Mouse (Mus musculus) thymus, postnatal 4 days (tissue): ENCODE results near the gene Ogfod1.

ENCODE experiments used
- DNase-seq: peaks from one replicate; pipeline ENCODE4 v3.0.0; 2021

The Ogfod1 gene

DNA sequence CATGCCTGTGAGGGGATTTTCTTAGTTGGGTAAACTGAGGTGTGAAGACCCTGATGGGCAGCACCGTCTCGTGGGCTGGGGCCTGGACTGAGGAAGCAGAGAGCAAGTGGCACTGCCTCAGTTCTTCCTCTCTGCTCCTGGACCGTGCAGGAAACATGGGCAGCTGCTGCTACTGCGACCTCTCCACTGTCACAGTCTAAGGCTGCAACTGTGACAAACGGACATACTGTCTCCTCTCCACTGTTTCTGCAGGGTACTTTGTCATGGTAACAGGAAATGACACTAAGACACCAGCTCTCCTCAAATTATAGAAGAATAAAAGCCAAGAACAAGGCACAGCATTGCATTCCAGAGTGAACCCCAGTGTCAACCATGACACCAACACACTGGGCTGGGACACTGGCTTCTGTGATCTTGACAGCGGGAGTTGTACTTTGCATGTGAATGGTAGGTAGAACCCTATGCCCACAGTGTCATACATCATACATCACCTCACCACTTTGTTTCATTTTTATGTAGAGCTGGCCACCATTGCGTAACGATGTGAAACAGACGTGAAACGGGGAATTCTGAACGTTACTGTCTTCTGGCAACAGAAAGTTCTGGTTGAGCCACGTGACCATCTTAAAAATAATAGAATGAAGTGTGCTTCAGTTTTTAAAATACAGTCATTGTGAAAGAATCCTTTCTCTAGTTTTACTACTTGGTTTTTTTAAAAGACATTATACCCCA, 39.6 kb downstream of the Ogfod1 start:
- DNase-seq = no peak

DNA sequence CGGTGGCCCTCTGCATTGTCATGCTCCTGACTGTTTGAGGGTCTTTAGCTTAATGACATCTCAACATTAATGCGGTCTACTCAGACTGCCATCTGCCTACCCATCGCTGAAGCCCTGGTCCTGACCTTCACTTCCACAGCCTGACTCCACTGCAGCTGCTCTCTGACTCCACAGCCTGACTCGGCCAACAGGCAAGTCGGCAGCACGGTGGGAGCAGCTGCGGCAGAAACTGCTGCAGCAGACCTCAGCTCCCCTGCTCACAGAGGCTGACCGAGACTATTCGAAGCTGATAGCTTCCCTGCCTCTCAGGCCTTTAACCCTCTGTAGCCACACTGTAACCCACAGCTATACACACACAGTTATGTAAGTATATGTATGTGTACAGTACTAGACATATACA, 51.0 kb downstream of the Ogfod1 start:
- no peak for DNase-seq

DNA sequence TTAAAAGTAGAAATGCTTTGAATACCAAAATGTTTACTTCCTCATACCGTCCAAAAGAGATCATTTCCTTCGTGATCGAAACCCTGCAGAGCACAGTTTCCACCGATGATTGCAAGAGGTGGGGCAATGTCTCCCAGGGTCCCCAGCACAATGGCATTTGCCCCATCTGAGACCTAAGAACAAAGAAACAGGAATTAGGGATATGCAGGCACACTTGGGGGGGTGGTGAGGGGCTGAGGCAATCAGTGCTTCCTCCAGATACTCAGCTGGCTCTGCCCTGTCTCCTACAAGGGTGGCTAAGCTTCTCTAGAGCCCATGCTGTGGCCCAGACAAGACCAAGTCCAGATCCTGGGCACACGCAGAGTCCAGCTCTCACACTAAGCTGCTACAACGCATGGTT, 52.7 kb downstream of the Ogfod1 start:
- DNase-seq = no peak

DNA sequence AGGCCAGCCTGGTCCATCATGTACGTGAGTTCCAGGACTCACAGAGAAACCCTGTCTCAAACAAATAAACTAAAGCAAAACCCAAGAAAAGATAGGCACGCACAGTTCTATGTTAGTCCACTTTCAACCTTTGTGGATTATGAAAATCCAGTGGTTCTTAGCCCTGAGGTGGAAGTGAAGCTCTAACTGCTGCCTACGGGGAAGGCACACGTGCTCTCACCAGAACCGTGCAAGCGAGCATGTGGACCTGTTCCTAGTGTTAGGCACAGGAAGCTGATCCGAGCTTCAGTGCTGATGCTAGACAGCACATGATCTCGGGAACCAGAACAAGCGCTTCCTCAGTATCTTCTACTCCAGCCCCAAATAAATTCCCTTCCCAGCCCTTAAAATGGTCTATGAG, 55.9 kb downstream of the Ogfod1 start:
- DNase-seq = no peak

DNA sequence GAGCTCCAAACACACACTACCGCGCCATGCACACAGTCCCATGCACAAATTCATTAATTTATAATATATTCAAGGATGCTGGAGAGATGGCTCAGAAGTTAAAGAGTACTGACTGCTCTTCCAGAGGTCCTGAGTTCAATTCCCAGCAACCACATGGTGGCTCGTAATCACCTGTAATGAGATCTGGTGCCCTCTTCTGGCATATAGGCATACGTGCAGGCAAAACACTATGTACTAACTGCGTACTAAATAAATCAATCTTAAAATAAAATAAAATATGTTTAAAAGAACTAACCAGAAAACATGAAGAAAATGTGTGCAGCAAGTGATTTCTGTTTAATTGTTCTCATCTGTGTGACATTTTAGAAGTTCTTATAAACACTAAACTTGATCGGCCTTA, 57.3 kb downstream of the Ogfod1 start:
- no peak for DNase-seq

DNA sequence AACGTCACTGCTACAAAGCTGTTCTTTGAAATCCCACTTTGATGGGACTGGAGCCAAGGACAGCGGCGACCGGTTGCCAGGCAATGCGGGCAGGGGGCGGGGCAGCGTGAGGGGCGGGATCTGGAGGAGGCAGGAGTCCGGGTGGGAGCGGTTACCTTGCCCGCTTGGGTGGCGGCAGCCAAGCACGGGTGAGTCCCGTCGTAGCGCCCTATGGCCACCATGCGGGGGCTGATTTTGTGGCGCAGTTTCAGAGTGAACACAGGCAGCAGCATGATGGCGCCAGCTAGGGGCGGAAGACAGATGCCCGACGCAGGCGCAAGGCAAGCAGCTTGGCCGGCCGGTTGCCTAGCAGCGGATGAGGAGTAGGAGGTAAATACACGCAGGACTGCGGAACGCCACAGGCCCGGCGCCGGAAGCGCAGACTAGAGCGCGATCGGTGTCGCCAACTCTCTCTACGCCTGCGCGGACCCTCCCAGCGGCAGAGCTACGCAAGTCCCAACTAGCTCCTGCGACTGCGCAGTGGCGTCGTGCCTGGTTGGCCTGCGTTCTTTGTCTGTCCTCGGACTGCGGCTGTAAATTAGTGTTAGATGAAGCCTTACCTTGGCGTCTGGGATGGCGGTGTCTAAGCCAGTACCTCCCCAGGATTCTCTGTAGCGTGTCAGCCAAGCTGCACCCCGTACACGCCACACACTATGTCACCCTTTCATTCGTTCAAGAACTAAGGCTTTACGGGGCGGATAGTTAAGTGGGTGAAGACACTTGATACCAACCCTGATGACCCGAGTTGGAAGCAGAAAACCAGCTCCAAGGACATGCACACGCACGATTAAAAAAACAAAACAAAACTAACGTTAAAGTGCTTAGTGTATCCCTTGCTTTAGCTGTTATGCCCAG, 61.3 kb downstream of the Ogfod1 start, which contains the start of gene Bbs2:
Gene Bbs2 (minus strand): TSS at position 848 of the 894 bp plus-strand sequence.
- peak; percentile 99 for DNase-seq

DNA sequence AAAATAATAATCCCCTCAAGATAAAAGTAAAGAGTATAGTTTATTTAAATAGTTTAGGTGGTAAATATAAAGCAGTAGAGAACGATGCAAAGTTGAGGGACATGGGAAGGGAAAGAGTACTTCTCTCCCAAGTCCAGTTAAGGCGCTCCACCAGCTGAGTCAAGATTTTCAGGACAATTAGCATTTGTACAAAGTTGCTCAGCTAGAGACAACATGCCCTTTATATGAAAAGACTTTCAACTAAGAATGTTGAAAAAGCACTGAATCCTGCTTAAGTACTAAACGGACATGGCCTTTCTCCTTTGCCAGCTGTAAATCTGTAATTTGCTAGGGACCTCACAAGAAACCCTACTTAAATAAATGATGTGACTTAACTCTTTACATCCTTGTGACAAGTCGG, 62.0 kb downstream of the Ogfod1 start:
- no peak for DNase-seq

DNA sequence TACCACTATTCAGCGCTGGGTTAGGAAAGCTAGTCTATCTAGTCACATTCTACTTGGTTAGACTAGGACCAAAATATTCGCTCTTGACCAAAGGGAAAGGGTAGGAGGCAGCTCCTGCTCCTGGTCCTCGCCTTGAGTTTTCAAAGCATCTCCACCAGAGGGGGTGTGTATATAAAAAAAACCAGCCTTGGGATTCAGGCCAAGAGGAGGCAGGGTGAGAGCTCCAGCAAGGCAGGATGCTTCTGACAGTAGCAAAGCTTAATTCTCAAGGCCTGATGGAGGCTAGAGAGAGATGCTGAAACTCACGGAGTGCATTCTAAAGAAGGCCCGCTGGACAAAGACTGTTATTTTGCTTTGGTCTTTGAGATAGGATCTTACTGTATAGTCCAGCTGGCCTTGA, 67.1 kb downstream of the Ogfod1 start:
- no peak for DNase-seq

DNA sequence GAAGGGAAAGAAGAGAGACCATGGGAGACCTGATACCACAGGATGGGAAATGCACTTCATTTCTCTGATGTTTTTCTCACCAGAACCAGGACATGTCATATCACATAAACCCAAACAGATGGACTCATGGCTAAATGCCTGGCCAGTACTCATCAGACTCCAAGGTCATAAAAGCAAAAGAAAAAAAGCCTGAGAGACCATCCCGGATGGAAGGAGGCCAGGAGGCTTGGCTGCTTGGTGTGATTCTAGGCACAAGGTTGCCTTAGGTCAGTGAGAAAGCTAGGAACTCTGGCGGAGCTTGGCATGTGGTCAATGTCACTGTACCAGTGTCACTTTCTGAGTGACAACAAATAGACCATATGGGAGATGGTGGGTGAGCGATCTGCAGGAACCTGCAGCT, 70.9 kb downstream of the Ogfod1 start:
- DNase-seq = no peak

DNA sequence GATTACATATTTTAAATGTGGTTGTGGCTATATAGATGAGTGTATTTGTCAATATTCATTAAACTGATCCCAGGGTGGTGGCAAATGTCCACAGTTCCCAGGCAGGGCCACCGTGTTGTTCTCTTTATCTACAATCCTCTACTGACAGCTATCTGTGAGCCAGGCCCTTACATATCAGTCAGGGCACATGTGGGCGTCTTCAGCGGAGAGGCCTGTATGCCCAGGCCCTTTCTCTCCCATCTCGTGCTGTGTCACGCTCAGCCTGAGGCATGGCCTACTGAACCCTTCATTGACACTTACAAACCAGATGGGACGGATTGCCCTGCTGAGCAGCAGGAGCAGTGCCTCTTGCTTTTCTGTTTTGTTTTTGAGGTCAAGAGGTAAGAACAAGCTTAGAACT, 72.4 kb downstream of the Ogfod1 start:
- DNase-seq = no peak

DNA sequence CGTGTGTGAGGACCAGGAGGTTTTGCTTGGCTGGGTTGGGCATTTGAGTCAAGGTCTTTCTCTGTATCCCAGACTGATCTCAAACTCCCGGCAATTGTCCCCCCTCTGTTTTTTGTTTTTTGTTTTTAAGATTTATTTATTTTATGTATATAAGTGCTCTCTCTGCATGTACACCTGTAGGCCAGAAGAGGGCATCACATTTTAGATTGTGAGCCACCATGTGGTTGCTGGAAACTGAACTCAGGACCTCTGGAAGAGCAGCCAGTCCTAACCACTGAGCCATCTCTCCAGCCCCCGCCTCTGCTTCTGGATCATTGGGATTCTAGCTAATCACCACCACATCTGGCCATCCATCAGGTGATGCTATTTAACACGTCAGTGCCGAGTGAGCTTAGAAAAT, 72.8 kb downstream of the Ogfod1 start:
- DNase-seq = no peak

DNA sequence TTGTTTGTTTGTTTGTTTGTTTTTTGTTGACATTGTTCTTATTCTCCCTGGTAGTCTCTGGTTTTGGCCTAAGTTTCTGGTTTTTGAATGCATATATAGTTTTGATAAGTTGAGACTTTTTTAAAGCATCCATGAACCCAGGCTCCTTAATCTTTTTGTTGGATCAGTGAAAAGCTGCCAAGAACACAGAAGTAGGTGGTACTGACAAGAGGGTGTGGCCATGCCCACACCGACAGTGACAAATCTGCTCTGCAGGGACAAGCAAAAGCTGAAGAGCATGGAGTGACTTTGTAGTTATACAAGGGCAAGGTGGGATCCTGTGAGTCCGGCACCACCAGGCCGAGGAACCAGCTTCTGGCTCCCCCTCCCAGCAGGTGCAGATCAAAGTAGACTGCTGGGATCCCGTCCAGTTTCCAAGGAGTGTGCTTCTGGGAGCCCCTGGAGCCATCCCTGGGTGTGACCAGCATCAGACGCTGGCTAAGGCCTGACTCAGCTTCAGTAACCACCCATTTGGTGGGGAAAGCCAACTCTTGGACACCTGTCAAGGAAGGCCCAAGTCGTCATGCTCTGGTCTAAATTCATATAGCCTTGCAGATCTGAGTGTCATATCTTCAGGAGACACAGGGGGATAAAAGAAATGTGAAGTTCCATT, 73.7 kb downstream of the Ogfod1 start:
- no peak for DNase-seq

DNA sequence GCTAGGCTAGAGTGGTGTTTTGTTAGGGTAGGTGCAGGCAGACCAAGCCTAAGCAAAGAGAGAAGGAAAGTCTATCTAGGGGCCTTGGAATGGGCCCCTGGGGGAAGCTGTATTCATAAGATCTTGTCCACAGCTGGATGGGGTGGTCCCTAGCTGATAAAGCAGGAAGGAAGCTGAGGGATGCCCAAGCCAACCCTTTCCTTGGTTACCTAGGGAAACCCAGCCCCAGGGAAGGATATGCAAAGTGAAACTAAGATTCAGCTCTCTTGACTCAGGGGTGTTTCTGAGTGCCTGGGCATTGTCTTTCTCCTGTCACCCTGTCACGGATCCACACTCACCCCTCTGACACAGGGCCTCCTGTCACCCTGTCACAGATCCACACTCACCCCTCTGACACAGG, 76.4 kb downstream of the Ogfod1 start:
- DNase-seq = no peak

DNA sequence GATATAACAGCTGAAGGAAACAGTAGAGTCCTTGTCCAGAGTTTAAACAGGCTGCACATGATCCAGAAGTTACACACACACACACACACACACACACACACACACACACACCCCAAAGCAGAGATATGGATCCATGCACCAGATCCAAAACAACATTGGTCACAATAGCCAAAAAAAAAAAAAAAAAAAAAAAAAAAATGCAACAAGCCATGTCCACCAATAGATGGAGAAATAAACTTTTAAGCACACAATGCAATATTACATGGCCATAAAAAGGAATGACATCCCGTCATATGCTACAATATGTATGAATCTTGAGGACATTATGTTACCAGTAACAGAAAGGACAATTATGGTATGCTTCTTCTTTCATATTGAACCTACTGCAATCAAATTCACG, 77.0 kb downstream of the Ogfod1 start:
- DNase-seq = no peak
